Mouse (Mus musculus): Measurements from ENCODE around the gene Tfdp1. TPM values are rescaled to one million over a fixed set of nuclear protein-coding genes. Genes with fewer than 3 reads are reported as not detected.
"Not testable (repeated sequence)": the region's sequence is repeated elsewhere in the genome, so short reads cannot be mapped to it uniquely, and the experiment has no call there.

Gene Tfdp1
- 10 to 100 TPM; 31.5 to 46.6 TPM for polyA plus RNA-seq (2017; shearing (Covaris generic))

GRCm38 (mm10) chr8:13338255-13338860, at the start of gene Tfdp1:
Tfdp1 (plus strand) TSS chr8:13338751.
- ATAC-seq = peak; percentile 78

DNA sequence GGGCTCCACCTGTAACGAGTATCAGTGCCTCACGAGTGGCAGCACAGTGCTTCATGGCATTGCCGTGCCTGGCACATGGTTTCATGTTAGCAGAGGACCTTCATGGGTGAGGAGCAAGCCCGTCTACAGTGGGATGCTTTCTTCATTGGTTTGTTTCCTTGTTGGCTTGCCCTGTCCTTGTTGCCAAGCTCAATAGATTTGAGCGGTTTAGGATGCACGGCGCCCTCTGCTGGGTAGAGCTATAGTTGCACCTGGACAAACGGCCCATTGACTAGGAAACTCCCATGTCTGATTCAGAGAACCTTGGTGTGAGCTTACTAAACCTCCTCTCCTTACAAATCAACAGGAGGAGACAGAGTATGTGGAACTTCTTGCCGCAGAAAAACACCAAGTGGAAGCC, 46.2 kb upstream of the Tfdp1 start:
- ATAC-seq = peak; percentile 24

GRCm38 (mm10) chr8:13293677-13294470, 44.7 kb upstream of the Tfdp1 start:
- peak; percentile 75 for ATAC-seq

- ATAC-seq = no peak
Observed at GRCm38 (mm10) chr8:13299571-13299970, 39.0 kb upstream of the Tfdp1 start.

DNA sequence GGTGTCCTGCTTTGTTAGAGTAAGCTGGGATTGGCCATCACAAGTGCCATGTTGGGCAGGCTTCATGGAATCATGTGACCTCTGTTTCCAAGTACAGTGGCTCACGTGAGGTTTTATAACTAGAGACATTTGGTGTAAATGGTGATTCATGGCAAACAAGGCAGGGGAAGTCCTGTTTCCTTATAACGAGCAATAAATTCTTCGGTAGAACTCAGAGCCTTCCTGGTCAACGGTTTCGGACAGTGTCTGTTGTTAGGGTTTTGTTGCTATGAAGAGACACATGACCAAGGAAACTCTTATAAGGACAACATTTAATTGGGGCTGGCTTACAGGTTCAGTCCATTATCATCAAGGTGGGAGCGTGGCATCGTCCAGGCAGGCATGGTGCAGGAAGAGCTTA, 37.5 kb upstream of the Tfdp1 start:
- no peak for ATAC-seq

- ATAC-seq = no peak
Observed at GRCm38 (mm10) chr8:13305459-13305858, 33.1 kb upstream of the Tfdp1 start.

GRCm38 (mm10) chr8:13305884-13306283, 32.7 kb upstream of the Tfdp1 start:
- ATAC-seq = no peak

DNA sequence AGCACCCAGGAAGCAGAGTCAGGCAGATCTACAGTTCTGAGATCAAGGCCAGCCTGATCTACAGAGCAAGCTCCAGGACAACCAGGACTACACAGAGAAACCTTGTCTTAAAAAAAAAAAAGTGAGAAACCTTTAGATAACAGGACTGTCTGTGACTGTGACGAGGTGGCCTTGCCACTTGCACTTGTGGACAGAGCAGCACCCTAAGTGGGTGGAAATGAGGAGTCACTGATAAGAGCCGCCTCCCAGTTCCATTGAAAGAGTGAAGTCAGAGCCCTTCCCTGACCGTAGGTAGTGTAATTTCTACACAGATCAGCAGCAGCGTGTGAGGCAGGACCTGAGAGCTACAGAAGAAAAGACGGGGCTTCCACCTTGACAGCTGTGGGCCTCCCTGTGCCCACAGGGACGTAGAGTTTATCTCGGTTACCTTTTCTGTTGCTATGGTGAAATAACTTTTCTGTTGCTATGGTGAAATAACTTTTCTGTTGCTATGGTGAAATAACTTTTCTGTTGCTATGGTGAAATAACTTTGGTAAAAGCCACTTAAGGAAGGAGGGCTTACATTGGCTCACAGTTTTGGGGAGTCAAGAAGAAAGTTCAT, 32.1 kb upstream of the Tfdp1 start:
- ATAC-seq = no peak

DNA sequence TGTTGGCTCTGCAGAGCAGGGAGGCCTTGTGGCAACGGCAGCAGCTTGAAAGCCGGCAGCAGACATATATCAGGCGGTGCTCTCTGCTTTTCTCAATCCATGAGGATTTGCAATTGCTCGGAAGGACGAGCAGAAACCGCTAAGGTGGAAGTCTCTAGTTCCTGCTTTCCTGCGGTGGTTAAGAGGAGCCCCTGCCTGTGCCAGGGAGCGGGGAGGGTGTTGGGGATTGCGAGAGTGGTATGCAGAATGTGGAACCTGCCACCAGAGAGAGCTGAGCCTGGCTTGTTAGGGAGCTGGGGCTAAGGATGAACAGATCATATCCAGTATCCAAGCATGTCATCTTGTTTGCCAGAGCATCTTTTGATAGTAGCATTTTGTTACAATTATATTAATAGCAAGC, 31.6 kb upstream of the Tfdp1 start:
- ATAC-seq = no peak

- no peak for ATAC-seq
Observed at GRCm38 (mm10) chr8:13314922-13315321, 23.6 kb upstream of the Tfdp1 start.

GRCm38 (mm10) chr8:13316671-13317070, 21.9 kb upstream of the Tfdp1 start:
- ATAC-seq = no peak

DNA sequence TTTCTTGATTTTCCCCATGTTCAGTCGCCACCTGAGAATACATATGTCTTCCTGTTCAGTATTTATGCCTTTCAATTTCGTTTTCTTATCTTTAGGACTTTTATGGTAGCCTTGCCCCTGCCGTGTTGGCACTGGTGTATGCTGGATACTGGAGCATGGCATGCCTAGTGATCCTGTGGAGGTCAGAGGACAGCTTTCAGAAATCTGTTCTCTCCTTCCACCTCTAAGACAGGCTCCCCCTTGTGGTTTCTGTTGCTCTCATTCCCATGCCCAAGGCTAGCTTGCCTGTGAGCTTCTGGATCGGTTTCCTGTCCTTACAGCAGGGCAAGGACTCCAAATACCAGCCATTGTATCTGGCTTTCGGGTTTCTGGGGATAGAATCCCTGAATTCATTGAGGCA, 12.0 kb upstream of the Tfdp1 start:
- no peak for ATAC-seq

GRCm38 (mm10) chr8:13334671-13335070, 3.9 kb upstream of the Tfdp1 start:
- ATAC-seq = no peak

DNA sequence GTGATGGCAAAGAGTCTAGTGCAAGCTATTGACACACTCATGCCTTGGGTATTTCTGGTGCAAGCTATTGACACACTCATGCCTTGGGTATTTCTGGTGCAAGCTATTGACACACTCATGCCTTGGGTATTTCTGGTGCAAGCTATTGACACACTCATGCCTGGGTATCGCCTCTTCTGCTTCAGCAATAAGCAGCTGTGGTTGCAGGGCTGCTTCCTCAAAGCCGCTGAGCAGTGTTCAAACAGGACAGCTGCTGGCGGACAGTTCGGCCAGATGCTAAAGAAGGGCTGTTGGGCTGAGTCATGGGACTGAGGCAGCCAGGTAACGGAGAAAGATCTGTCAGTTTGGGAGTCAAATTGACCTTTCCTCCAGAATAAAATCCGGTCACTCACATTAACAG, 1.3 kb upstream of the Tfdp1 start:
- ATAC-seq = not testable (repeated sequence)

DNA sequence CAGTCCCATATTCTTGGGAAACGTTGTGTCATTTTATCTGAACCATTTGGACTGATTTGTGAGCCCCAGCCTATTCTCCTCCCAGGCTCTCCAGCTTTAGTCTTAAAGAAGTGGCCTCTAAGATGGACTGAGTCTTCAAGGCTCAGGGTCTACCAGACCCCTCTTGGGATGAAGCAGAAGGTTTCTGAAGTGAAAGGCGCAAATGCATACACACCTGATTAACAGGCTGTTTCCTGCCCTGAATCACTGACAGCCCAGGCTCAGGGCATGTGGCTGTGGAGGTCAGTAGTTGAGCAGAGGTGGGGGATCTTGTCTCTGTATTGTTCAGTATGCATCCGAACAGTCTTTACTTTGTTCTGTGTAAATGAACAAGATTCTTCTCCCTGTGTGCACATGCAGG, 873 bp upstream of the Tfdp1 start:
- ATAC-seq = no peak

DNA sequence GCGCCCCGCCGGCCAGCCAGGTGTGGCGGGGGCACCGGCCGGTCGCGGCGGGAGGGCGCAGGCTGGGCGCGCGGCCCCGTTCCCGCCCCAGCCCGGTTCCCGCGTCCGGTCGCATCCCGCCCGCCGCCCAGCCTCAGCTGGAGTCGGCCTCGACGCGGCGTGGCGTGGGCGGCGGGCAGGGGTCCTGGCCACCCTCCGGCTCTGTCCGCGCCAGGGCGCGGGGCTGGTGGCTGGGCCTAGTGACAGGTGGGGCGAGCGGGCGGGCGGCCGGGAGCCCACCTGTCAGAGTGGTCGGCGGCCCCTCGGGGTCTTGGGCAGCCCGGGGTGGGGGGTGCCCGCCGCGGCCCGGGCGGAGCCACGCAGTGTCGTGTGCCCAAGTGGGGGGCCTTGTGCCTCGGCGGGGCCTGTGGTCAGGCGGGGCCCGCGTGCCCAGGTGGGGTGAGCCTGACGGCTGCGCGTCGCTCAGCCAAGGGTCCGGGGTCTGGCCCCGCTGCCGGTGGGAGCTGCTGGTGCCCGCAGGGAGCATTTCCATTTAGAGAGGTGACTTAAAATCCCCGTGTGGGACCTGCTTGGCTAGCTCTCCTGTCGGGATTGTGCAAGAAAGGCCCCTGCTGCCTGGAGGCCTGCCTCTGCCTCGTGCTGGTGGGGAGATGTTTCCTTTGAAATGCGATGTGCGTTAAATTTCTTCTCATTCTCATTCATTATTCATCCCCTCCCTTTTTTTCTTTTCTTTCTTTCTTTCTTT, 522 bp downstream of the Tfdp1 start:
- ATAC-seq = peak; percentile 21

GRCm38 (mm10) chr8:13339646-13339990, 1.1 kb downstream of the Tfdp1 start:
- no peak for ATAC-seq

DNA sequence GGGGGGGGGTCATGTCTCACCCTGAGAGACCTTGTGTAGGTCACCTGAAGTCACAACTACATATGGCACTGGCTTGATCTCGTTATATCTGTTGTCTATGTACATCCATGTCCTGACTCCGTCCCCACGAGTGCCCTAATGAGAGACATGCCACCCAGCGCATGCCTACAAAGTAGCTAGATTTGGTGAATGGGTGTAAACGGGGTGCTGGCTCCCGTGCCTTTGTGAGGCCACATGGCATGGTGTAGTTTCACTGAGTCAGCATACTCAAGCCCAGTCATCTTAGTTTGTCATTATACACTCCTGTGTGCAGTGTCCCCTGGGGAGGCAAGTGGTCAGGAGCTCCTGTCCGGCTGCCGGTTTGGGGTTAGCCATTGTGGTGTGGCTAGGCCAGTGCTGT, 2.1 kb downstream of the Tfdp1 start:
- no peak for ATAC-seq

DNA sequence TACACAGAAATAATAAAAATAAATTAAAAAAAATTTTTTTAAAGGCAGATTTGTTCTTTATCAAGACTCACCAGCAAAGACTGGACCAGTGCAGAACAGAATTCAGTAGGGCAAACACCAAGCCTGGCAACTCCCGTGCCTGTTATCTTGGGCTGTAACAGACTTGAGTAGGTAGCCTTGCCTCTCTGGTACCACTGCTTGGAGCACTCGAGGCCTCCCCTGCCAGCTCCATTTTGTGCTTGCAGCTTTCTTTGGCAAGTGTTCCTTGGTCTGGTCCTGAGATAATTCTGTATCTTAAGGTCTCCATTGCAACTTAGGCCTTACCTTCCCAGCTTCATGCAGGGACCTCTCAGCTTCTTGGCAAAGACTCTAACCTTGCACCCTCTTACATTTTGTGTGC, 3.8 kb downstream of the Tfdp1 start:
- no peak for ATAC-seq

GRCm38 (mm10) chr8:13343134-13343533, 4.6 kb downstream of the Tfdp1 start:
- ATAC-seq = no peak

- no peak for ATAC-seq
Observed at GRCm38 (mm10) chr8:13350052-13350451, 11.5 kb downstream of the Tfdp1 start.

- no peak for ATAC-seq
Observed at GRCm38 (mm10) chr8:13351593-13351992, 13.0 kb downstream of the Tfdp1 start.

GRCm38 (mm10) chr8:13352601-13353000, 14.1 kb downstream of the Tfdp1 start:
- no peak for ATAC-seq
